Mouse (Mus musculus): ENCODE results near the gene Mypn. TPM values are rescaled to one million over a fixed set of nuclear protein-coding genes. Genes with fewer than 3 reads are reported as not detected.

Gene Mypn
- total RNA-seq, 2 experiments from 2014 or later: 279 to 292 TPM

- DNase-seq (ENCODE audit: low spot score): no peak
These were observed 90.6 kb downstream of the Mypn start for GRCm38 (mm10) chr10:63113027-63113604.

DNA sequence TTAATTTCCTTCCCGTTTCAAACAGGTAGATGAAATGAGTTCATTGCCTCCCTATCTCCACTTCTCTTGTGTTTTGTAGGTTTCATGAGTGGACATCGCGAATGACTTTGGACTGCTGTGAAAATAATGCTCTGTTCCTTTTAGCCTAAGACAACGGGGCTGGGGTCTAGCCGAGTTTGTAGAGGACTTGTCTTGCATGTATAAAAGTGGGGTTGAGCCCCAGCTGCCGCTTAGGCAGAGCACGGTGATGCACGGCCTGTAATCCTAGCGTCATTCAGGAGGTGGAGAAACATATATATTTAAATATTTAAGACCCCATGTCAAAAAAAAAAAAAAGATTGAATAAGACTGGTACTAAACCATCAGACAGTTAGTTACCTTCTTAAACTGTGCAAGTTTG lies 103.1 kb downstream of the Mypn start:
- no peak for DNase-seq (ENCODE audit: low spot score)

DNA sequence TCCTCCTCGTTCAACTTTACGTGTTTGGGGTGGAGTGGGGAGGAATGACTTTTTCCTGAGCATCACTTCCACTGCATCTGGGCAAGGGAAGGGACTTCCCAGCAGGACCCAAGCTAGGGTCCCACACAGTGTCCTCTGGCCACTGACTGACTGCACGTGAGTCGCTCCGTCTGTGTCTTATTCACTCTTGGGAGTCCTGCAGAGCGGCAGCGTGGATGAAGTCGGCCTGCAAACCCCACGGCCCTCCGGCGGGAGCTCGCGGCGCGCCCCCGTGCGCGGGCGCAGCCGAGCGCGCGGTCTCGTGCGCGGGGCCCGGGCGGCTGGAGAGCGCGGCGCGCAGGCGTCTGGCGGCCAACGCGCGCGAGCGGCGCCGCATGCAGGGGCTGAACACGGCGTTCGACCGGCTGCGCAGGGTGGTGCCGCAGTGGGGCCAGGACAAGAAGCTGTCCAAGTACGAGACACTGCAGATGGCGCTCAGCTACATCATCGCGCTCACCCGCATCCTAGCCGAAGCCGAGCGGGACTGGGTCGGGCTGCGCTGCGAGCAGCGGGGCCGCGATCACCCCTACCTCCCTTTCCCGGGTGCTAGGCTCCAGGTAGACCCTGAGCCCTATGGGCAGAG lies 103.7 kb downstream of the Mypn start:
- DNase-seq (ENCODE audit: low spot score): no peak

- DNase-seq (ENCODE audit: low spot score): no peak
These were observed 104.2 kb downstream of the Mypn start, which contains the start of gene Atoh7 for GRCm38 (mm10) chr10:63099521-63099920. Atoh7 (plus strand) TSS chr10:63099651.

- no peak for DNase-seq (ENCODE audit: low spot score)
These were observed 105.6 kb downstream of the Mypn start for GRCm38 (mm10) chr10:63098191-63098590.

DNA sequence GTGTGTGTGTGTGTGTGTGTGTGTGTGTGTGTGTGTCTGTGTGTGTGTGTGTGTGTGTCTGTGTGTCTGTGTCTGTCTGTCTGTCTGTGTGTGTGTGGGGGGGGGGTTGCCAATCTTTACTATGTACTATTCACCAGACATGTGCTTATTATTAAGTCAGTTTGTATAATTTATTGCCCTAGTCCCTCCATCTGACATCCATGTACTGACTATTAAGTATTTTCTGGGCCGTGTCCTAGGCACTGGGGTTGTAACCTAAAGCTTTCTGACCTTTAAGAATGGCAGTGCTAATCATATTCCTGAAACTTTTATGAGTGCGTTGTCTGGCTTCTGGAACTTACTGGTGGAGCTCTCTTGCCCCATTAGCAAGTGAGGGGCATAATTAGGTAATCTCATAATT lies 107.0 kb downstream of the Mypn start:
- DNase-seq (ENCODE audit: low spot score): no peak

- no peak for DNase-seq (ENCODE audit: low spot score)
These were observed 110.9 kb downstream of the Mypn start for GRCm38 (mm10) chr10:63092616-63093550.

DNA sequence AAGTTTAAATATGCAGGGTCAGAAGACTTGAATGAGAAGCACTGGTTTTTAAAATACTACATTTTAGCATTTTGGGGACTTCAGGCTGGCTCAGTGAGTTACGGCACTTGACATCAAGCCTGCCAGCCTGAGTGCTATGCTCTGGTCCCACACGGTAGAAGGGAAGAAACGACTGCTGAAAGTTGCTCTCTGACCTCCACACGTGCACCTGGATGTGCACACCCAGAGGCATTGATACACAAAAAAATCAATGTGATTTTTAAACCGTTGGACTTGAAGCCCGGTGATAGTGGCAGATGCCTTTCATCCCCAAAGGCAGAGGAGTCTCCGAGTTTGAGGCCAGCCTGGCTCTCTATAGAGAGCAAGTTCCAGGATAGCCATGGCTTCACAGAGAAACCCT lies 111.8 kb downstream of the Mypn start:
- no peak for DNase-seq (ENCODE audit: low spot score)

- DNase-seq (ENCODE audit: low spot score): no peak
These were observed 113.8 kb downstream of the Mypn start for GRCm38 (mm10) chr10:63089758-63090571.

DNA sequence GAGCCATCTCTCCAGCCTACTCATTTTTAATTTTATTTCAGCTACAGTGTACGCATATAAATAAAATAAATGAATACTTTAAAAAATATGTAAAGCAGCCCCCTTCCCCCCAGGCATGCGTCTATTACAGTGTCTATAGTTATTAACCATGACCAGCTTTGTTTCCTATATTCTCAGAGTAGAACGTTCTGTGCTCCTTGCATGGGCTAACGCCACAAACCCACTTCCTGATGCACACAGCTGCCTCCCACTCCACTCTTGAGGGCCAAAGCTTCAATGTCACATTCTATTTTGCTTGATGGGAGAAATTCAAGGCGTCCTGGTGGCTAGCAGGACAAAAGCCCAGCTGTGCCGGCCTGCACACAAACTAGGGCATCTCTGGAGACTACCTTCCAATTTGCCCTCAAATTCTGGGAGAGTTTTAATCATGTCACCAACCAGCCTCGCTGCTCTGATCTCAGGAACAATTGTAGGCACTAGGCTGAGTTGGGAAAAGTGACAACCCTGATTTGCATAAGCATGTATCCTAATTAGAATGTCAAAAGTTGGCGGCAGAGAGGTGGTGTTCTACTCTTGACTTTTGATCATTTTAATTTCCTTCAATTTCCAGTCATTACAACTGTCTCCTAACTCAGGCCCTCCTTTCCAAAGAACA lies 114.5 kb downstream of the Mypn start:
- no peak for DNase-seq (ENCODE audit: low spot score)

GRCm38 (mm10) chr10:63086304-63086703 lies 117.4 kb downstream of the Mypn start:
- DNase-seq (ENCODE audit: low spot score): no peak

DNA sequence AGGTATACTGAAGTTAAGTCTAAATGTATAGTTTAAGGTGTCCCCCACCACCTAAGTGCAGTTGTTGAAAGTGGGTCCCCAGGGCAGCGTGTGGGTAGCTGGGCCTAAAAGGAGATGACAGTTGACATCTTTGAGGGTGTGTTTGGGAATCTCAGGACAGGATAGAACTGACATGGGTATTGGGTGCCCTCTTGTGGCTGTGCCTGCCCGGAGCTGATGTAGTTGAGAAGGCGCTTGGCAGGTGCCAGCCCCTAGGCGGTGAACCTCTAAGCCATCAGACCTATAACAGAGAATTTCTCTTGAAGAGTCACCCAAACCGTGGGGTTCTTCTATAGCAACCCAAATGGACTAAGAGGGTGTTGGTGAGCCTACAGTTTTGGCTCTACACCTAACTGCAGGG lies 137.8 kb downstream of the Mypn start:
- peak; percentile 79 for DNase-seq (ENCODE audit: low spot score)

Other genes with a start within 250 kb of the Mypn start
- gene Rufy2, start 223.7 kb downstream of the Mypn start, total RNA-seq (2021): 1 to 10 TPM; 4.1 to 4.9 TPM
- gene Hnrnph3, start 179.7 kb downstream of the Mypn start, total RNA-seq (2021): 10 to 100 TPM; 14.6 to 24.2 TPM
- gene Pbld2, start 179.6 kb downstream of the Mypn start, total RNA-seq (2021): 1 to 10 TPM; 3.4 to 3.7 TPM
- gene Pbld1, start 143.8 kb downstream of the Mypn start, total RNA-seq (2021): 1 to 10 TPM in 1 of 2 experiments, under 1 TPM in 1; 0.73 to 1.1 TPM
- gene Atoh7, start 104.3 kb downstream of the Mypn start, total RNA-seq (2021): not detected
- 10 to 100 TPM; 19.5 to 23.9 TPM for gene Herc4, start 39.9 kb upstream of the Mypn start, total RNA-seq (2021)
- 1 to 10 TPM; 6.8 to 8.1 TPM for gene Sirt1, start 177.8 kb upstream of the Mypn start, total RNA-seq (2021)
- 10 to 100 TPM; 21.7 to 25.1 TPM for gene Dnajc12, start 178.5 kb upstream of the Mypn start, total RNA-seq (2021)
- not detected for gene Gm7075, start 217.8 kb upstream of the Mypn start, total RNA-seq (2021)
- 10 to 100 TPM; 22.0 to 26.9 TPM for gene Ctnna3, start 226.1 kb upstream of the Mypn start, total RNA-seq (2021)